Mouse (Mus musculus): ENCODE data around the gene Dnah2.

GRCm38 (mm10) chr11:69432640-69432982 lies 116.3 kb downstream of the Dnah2 start:
- no peak for TF ChIP-seq EP300 (IDR thresholded peaks at IDR 0.05; ENCODE audit: insufficient read depth, low read depth, low read length)
- TF ChIP-seq CTCF (IDR thresholded peaks at IDR 0.05) = no peak
- TF ChIP-seq POLR2A (IDR thresholded peaks at IDR 0.05; ENCODE audit: insufficient read depth, low read depth, low read length) = no peak

All from heart, adult 2 months (tissue).